Mouse (Mus musculus) cerebellum, adult 2 months (tissue): Measurements from ENCODE around the gene Plpp3.

ENCODE experiments used
- CTCF ChIP-seq: fragments of 200-500 bp; IDR thresholded peaks from 2 replicates; pipeline ENCODE4 v1.5.1; 2011; ENCODE audit warnings: low read depth, mild to moderate bottlenecking, control low read depth, low read length, moderate library complexity, borderline replicate concordance; ENCODE audit not compliant: insufficient read depth
- POLR2A ChIP-seq: fragments of 200-500 bp; IDR thresholded peaks from 2 replicates; pipeline ENCODE4 v1.6.1; 2011; ENCODE audit warnings: low read length, control low read depth, borderline replicate concordance; ENCODE audit not compliant: insufficient read depth

- TF ChIP-seq POLR2A, result no peak
- TF ChIP-seq CTCF, result no peak
Observed at GRCm38 (mm10) chr4:105220849-105221248, 63.7 kb downstream of the Plpp3 start.
